Mouse (Mus musculus) frontal cortex, adult (tissue): ENCODE measurements around the gene Sacm1l.

ENCODE experiments used
- ATAC-seq: cut with Nextera tagmentation; 2 replicates; pipeline ENCODE4 v1.9.2; 2017; ENCODE audit warnings: mild to moderate bottlenecking, moderate library complexity, mixed read lengths; ENCODE audit not compliant: low TSS enrichment

Sacm1l gene

DNA sequence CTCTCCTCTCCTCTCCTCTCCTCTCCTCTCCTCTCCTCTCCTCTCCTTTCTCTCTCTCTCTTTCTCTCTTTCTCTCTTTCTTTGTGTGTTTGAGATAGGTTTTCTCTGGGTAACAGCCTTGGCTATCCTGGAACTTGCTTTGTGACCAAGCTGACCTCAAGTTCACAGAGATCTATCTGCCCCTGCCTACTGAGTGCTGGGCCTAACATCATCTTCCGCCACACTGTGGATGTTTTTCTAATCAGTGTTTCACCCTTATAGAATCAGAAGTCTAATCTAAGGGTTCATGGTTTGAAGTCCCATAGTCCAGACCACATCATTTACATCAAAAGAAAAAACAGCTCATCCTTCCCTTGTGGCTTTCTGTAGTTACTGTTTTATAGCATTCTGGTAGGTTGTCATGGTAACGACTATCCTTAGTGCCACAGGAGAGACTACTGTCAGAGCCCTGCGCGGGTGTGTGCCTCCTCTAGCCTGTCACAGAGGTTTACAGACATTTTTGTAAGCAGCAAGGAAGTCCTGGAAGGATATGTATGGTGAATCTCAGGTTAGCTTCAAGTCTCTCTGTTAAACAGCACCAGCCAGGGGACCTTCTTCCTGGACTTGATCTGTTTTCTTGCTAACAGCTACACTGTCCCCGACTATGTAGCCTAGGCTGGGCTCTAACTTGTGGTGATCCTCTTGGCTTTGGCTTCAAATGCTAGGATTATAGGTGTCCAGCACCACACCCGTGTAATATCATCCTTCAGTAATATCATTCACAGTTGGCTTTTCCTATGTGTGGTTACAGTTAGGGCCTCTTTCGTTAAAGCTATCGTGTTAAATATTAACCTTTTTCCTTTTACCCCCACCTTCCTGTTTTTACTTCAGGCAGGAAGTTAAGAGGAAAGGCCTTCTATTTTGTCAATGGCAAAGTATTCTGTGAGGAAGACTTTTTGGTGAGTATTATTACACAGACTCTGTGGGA is 19.6 kb upstream of the Sacm1l start:
- ATAC-seq = peak; percentile 94

DNA sequence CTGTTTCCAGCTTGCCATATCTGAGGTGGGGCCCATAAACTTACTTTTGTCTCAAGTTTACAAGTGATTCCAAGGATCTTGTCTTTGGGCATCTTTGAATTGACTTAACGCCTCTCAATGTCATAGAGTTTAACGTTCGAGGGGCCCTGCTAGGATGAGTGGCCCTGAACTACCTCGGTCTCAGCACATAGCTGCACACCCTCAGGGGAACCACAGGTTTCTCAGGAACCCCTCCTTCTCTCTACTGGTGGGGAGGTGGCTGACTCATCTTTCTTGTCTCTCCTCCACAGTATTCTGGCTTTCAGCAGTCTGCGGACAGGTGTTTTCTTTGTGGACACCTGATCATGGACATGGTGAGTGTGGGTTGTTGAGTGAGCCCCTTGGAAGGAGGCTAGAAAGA is 18.6 kb upstream of the Sacm1l start:
- no peak for ATAC-seq

DNA sequence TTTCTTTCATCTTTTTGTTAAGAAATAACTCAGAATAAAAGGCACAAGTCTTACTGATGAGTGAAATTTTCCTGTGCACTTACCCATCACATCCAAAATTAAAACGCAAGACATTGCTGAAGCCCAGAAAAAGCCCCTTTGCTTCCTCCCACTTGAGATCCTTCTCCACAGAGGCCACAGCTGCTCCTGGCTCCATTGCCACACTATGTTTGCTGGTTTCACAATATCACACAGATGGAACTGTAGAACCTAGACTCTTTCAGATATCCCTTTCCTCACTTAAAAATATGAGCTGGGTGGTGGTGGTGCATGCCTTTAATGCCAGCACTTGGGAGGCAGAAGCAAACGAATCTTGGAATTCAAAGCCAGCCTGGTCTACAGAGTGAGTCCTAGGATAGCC is 17.1 kb upstream of the Sacm1l start:
- ATAC-seq = peak; percentile 36; the same call in 1 of the 2 replicates

GRCm38 (mm10) chr9:123515087-123515486 is 14.5 kb upstream of the Sacm1l start:
- ATAC-seq = no peak

DNA sequence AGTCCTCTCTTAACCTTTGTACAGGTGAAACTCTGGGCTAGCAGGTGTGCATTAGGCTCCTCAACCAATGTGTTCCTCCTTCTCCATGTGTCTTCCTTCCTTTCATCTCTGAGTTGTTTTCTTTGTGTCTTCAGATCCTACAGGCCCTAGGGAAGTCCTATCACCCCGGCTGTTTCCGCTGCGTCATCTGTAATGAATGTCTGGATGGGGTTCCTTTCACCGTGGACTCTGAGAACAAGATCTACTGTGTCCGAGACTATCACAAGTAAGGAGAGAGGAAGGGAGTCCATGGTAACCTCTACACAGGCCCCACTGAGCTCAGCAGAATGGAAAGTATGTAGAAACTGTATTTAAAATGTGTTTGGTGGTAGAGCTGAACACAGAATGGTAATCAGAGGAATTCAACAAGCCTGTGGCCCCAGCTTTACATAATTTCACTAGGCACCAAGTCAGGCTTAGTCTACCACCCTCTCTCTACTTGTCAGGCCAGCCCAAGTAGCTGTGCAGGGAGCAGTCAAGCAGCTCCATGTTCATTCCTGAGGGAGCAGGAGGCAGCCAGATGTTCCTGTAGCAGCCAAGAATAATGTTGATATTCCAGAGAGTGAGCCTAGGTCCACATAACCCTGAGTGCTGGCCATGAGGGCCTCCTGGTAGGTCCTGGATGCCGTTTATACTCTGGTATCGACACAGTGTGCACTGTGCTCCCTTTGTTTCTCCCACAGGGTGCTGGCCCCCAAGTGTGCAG is 12.7 kb upstream of the Sacm1l start:
- no peak for ATAC-seq

DNA sequence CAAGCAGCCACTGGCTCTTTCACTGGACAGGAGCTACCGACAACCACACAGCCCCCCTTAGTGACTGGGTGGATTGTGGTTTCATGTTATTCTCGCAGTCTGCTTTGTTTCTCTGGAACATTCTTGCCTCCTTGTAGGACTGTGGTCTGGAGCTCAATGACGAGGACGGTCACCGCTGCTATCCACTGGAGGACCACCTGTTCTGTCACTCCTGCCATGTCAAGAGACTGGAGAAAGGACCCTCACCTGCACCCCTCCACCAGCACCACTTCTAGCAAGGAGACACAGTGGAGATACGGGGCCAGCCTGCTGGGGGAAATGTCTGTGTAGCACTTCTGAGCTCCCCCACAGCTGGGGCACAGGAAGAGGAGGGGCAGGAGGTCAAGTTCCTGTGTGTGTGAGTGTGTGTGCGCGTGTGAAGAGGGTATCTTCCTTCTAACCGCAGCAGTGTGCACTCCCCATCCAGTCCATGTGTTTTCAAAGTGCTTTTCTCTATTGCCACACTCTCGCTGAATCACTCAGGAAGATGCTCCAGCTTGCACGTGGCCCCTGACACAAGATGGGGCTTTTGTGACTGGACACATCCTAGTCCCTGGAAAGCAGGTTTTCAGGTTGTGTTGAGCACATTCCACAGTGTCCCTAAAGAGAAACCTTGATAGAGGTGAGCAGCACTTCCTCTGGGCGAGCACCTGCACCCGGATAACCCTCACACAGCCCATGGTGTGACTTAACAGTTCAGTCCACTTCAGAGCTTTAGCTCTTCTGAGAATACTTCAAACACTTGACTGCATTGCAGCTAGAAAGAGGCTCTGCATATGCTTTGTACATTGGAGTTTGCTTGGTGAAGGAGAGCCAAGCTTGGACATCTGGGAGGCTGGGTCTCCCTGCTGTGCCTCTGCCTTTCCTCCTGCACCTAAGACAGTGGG is 10.3 kb upstream of the Sacm1l start:
- no peak for ATAC-seq

DNA sequence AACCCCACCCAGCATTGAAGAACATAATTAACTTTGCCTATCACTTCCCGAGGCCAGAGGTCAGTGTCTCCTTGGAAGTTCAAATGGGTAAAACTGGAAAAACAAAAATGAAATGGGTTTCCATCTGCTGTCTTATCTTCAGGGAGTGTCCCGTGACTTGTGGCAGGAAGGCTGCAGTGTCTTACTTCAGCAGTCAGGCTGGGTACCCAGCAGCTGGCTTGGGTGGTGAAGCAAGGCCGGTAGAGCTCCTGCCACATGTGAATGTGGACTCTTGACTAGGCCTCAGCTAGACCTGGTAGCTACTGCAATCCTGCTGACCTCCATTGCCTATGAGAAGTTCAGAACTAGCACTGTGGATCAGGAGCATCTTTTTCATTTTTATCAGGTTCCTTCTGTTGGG is 8.8 kb upstream of the Sacm1l start:
- no peak for ATAC-seq

GRCm38 (mm10) chr9:123523676-123524075 is 5.9 kb upstream of the Sacm1l start:
- ATAC-seq = no peak

DNA sequence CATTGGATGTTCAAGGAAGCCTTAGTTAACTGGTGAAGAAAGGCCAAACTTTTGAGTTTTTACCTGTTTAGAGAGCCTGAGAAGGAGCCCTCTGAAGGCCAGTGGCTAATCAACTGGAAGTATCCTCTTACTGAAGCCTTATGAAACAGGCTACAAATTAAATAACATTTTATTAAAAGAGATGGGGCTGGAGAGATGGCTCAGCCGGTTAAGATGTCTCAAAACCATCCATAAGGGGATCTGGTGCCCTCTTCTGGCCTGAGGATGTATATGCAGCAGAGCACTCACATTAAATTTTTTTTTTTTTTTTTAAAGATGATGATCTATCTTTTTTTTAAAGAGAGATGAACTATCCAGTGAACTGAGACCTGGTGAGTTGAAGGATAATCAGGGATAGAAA is 4.5 kb upstream of the Sacm1l start:
- ATAC-seq = no peak

DNA sequence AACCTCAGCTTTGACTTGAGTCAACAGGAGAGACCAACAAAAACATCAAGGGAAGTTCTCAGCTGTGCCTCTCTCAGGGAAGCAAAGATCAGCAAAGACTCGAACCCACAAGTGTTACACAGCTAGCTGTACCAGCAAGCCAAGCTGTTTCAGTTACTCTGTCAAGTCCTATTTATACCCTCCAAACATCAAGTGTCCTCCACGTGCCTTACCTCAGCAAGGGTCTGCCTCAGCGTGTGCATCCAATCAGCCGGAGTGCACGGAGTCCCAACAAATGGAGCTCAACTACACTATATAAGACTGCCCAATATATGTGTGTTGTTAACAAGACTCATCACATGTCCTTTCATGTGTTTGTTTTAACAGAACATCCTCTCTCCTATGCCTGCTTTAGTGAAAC is 3.1 kb upstream of the Sacm1l start:
- no peak for ATAC-seq

DNA sequence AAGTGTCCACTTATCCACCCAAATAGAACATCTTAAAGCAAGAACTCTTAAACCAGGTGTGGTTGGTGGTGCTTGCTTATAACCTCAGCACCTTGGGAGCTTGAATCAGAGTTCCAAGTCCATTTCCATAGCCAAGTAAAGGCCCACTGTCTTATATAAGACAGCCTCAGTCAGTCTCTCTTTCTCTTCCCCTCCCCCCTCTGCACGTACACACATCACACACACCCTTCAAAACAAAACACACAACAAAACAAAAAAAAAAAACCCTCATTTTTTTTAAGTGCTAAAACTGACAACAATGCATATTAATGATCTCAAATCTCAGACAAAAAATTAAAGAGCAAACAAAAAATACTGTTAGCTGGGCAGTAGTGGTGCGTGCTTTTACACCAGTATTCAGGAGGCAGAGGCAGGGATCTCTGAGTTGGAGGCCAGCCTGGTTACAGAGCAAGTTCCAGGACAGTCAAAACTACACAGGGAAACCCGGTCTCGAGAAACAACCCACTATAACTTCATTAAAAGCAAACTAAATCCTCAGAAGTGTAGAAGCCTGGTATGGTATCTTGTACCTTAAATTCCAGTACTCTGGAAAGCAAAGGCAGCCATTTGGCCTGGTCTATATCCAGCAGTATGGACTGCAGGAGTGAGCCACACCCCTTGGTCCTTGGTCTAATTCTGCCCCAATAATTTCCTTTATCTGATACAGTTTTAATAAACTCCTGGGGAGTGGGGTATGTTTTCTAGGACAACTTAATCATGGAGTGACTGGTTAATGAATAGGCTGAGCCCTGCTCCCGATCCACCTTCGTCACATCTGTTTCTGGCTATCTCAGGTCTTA is 1.3 kb upstream of the Sacm1l start:
- ATAC-seq = no peak

DNA sequence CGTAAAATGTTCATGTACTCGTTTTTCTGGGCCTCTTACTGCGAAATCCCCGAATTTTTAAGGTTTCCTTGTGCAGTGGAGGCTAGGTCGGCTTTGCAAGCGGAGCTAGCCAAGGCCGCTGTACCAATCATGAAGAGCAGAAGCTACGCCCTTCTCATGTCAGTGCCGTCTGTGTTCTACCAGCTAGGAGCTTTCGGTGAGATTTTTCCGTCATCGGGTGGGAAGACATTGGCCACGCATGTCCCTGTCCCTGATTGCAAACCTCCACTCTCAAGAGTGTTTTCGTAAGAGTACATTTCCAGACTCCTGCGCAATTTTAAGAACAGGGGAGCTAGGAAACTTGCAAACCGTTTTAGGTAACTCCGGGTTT is 648 bp upstream of the Sacm1l start:
- peak; percentile 51 for ATAC-seq

GRCm38 (mm10) chr9:123530158-123530475 is 558 bp downstream of the Sacm1l start:
- ATAC-seq = 0 out of 2 replicates have a peak, but pooled peaks have one; percentile 5

- no peak for ATAC-seq
These were observed 1.1 kb downstream of the Sacm1l start for GRCm38 (mm10) chr9:123530566-123531130.

DNA sequence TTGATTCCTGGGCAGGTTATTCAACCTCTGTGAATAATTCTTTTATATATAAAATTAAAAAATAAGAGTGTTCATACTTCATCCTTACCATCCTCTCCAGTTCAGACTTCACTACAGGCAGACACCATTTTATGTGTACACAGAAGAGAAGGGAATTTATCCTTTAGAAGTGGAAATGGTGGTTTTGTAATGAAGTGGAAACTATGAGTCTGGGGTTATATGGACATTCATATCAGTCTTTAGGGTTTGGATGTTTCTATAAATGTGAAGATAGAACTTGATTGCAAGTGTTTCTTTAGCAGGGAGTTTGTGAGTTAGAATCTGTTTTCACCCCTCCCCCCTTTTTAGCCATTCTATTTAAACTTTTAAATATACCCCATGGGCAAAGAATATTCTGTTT is 1.7 kb downstream of the Sacm1l start:
- ATAC-seq = no peak

DNA sequence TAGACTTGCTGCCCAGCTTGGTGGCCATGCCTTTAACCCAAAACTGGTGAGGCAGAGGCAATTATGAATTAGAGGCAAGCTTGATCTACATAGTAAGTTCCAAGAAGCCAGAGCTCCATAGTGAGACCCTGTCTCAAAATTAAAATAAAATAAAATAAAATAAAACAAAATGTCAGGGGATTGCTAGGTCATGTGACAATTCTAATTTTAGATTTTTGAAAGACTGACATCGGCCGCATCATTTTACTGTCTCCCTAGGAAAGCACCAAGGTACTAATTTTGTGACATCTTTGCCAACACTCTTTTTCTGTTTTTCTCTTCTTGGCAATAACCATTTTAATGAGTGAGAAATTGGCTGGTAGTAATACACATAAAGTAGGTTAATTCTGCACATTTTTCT is 7.1 kb downstream of the Sacm1l start:
- ATAC-seq = no peak

- ATAC-seq = no peak
These were observed 8.6 kb downstream of the Sacm1l start for GRCm38 (mm10) chr9:123538189-123538588.

DNA sequence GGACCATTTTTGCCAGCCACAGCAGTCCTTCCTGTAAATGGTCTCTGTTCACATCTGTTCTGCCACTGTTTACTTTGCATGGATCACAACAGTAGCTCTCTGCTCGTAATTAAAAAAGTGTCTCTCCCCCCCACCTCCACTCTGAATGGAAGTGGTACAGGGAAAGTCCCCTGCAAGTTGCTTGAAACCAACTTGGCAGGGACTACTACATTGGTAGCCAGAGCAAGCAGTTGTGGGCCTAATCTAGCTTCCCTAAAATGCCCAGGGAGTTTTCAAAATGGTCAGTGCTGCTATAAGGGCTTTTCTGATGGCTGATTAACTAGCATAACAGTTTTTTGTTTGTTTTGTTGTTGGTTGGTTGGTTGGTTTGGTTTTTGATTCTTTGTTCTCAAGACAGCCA is 9.5 kb downstream of the Sacm1l start:
- no peak for ATAC-seq

DNA sequence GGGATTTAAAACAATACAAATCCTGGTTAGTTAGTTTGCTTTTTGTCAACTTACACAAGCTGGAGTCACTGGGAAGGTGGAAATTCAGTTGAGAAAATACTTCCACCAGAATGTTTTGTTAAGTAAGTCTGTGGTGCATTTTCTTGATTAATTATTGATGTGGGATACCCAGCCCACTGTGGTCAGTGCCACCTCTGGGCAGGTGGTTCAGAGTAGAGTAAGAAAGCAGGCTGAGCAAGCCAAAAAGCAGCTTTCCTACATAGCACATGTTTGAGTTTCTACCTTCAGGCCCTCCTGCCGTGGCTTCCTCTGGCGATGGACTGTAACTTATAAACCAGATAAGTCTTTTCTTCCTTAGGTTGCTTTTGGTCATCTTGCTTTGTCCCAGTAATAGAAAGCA is 10.3 kb downstream of the Sacm1l start:
- no peak for ATAC-seq

DNA sequence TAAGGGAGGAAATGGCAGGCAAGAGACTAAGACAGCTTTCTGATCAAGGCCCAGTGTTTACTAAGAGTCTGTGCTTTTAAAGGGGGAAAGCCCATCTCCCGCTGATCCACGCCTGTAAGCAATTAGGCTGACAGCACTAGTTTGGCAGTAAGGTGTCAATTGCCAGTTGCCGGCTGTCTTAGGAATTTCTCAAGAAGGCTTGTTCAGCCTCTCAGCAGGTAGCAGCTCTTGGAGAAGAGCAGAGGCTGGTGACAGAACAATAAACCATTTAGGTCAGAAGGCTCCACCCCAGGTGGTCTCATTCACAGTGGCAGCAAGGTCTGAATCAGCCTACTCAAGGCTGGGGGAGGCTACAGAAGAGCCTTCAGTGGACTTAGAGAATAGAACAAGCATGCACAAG is 25.0 kb downstream of the Sacm1l start:
- no peak for ATAC-seq
